Mouse (Mus musculus) heart, adult 8-10 months (tissue): ENCODE results near the gene Insm1. TPM values are rescaled to one million over a fixed set of nuclear protein-coding genes. Genes with fewer than 3 reads are reported as not detected.

Experiments
- DNase-seq: peaks from one replicate; pipeline ENCODE4 v3.0.0; 2022; ENCODE audit warnings: low spot score
- total RNA-seq, 4 experiments: library from RNA; stranded (reverse); gene quantifications; 2 replicates each; pipeline ENCODE4 v1.2.4; 2022

Gene Insm1
- total RNA-seq, 4 experiments from 2014 or later, result not detected

GRCm38 (mm10) chr2:146262966-146263365, 41.2 kb downstream of the Insm1 start:
- no peak for DNase-seq

- DNase-seq, result peak; percentile 32
Observed at GRCm38 (mm10) chr2:146265045-146265444, 43.3 kb downstream of the Insm1 start.

GRCm38 (mm10) chr2:146266539-146266938, 44.8 kb downstream of the Insm1 start:
- no peak for DNase-seq
